Mouse (Mus musculus) kidney, embryonic 16.5 days (tissue): ENCODE results near the gene Crebl2. TPM values are rescaled to one million over a fixed set of nuclear protein-coding genes. Genes with fewer than 3 reads are reported as not detected.

Source experiments
- ATAC-seq: fragments of 200-750 bp; cut with Nextera tagmentation; 2 replicates; pipeline ENCODE4 v1.8.0; 2017; ENCODE audit warnings: moderate TSS enrichment; ENCODE audit not compliant: low FRiP score, low TSS enrichment
- H3K27ac ChIP-seq: fragments of 300-500 bp; sonication (generic); 2 replicates; pipeline ENCODE4 v1.5.1; 2014; ENCODE audit warnings: low read length
- H3K27me3 ChIP-seq: fragments of 300-500 bp; sonication (generic); 2 replicates; pipeline ENCODE4 v1.6.1; 2014; ENCODE audit warnings: low read length, control low read depth, mixed read lengths; ENCODE audit not compliant: insufficient read depth
- H3K36me3 ChIP-seq: fragments of 300-500 bp; sonication (generic); 2 replicates; pipeline ENCODE4 v1.6.1; 2014; ENCODE audit warnings: low read length, control low read depth, mixed read lengths; ENCODE audit not compliant: insufficient read depth
- H3K4me1 ChIP-seq: fragments of 300-500 bp; sonication (generic); 2 replicates; pipeline ENCODE4 v1.6.1; 2014; ENCODE audit warnings: low read length, control low read depth, mixed read lengths; ENCODE audit not compliant: insufficient read depth
- H3K4me2 ChIP-seq: fragments of 300-500 bp; sonication (generic); replicated peaks from 2 replicates; pipeline ENCODE4 v1.6.1; 2014; ENCODE audit warnings: low read depth, low read length
- H3K4me3 ChIP-seq: fragments of 300-500 bp; sonication (generic); 2 replicates; pipeline ENCODE4 v1.5.1; 2014; ENCODE audit warnings: mild to moderate bottlenecking, low read length
- H3K9ac ChIP-seq: fragments of 300-500 bp; sonication (generic); replicated peaks from 2 replicates; pipeline ENCODE4 v1.6.1; 2014; ENCODE audit warnings: low read length
- H3K9me3 ChIP-seq: fragments of 300-500 bp; sonication (generic); 2 replicates; pipeline ENCODE4 v1.6.1; 2016; ENCODE audit warnings: low read length, control low read depth
- WGBS: fragments of 180-500 bp; shearing (Covaris S2); extraction: QIAGEN DNeasy Blood & Tissue Kit; methylation state at CpG from one replicate; pipeline ENCODE4 v1.1.7; 2014; 5-methylcytosine and 5-hydroxymethylcytosine counted together
- polyA plus RNA-seq: library from polyadenylated mRNA; unstranded; fragments of >200 nt; fragmentation: Nextera tagmentation; extraction: Ambion mirVana; gene quantifications from 2 replicates; pipeline ENCODE4 v1.2.1, GENCODE M21; 2015

Crebl2 gene
- polyA plus RNA-seq: 2.8 TPM in 2 replicates

- H3K9me3 ChIP-seq: no peaks in the 10 kb centered on the region
- H3K27ac ChIP-seq: peak within 1 kb of the TSS; percentile 92
- peak; percentile 99 for ATAC-seq
- H3K9ac ChIP-seq: peak within 1 kb of the TSS; percentile 87
- WGBS: under 1% methylated on average over 56 of the region's 58 CpGs
- H3K4me1 ChIP-seq: peaks cover 14% of the 10 kb centered on the region; the same call in 1 of the 2 replicates
- H3K4me3 ChIP-seq: peak within 1 kb of the TSS; percentile 75
- peak within 1 kb of the TSS; percentile 86 for H3K4me2 ChIP-seq
- H3K27me3 ChIP-seq: no peaks in the 10 kb centered on the region
- no peaks in the 10 kb centered on the region for H3K36me3 ChIP-seq
Measured at GRCm38 (mm10) chr6:134829786-134830700, at the start of gene Crebl2. Gene Crebl2 (plus strand): TSS chr6:134830154.

GRCm38 (mm10) chr6:134781494-134781913, 48.5 kb upstream of the Crebl2 start:
- Histone ChIP-seq H3K27ac (no peak overlapping the region), H3K27me3 (no peaks in the 10 kb centered on the region), H3K4me2 (no peak overlapping the region), H3K4me3 (no peak overlapping the region), H3K36me3 (no peaks in the 10 kb centered on the region), H3K4me1 (no peaks in the 10 kb centered on the region), H3K9ac (no peak overlapping the region), H3K9me3 (no peaks in the 10 kb centered on the region)
- WGBS: 84% methylated on average over 7 of the region's 7 CpGs
- no peak; the same call in 1 of the 2 replicates for ATAC-seq

- no peaks in the 10 kb centered on the region for H3K9me3 ChIP-seq
- ATAC-seq: no peak
- WGBS: 91% methylated on average over 7 of the region's 7 CpGs
- no peak overlapping the region for H3K4me2 ChIP-seq
- H3K4me1 ChIP-seq: no peaks in the 10 kb centered on the region
- no peak overlapping the region for H3K27ac ChIP-seq
- H3K36me3 ChIP-seq: no peaks in the 10 kb centered on the region
- no peaks in the 10 kb centered on the region for H3K27me3 ChIP-seq
- H3K9ac ChIP-seq: no peak overlapping the region
- H3K4me3 ChIP-seq: no peak overlapping the region
Measured at GRCm38 (mm10) chr6:134782900-134783299, 47.1 kb upstream of the Crebl2 start.

- no peak for ATAC-seq
- Histone ChIP-seq H3K4me3 (no peak overlapping the region), H3K4me2 (no peak overlapping the region), H3K9me3 (no peaks in the 10 kb centered on the region), H3K4me1 (0 out of 2 replicates have a peak, but pooled peaks cover 9% of the 10 kb centered on the region), H3K9ac (no peak overlapping the region), H3K27me3 (no peaks in the 10 kb centered on the region), H3K27ac (no peak overlapping the region), H3K36me3 (no peaks in the 10 kb centered on the region)
- 58% methylated on average over 3 of the region's 3 CpGs for WGBS
Measured at GRCm38 (mm10) chr6:134786426-134786825, 43.5 kb upstream of the Crebl2 start.

GRCm38 (mm10) chr6:134789100-134789499, 40.9 kb upstream of the Crebl2 start:
- WGBS: 76% methylated on average over 6 of the region's 6 CpGs
- H3K36me3 ChIP-seq: no peaks in the 10 kb centered on the region
- H3K27me3 ChIP-seq: no peaks in the 10 kb centered on the region
- peaks cover 17% of the 10 kb centered on the region; the same call in 1 of the 2 replicates for H3K4me1 ChIP-seq
- no peak overlapping the region for H3K4me3 ChIP-seq
- no peak overlapping the region for H3K27ac ChIP-seq
- H3K9ac ChIP-seq: no peak overlapping the region
- no peak for ATAC-seq
- no peak overlapping the region for H3K4me2 ChIP-seq
- no peaks in the 10 kb centered on the region for H3K9me3 ChIP-seq

GRCm38 (mm10) chr6:134791251-134792118, 38.5 kb upstream of the Crebl2 start:
- ATAC-seq: peak; percentile 13; the same call in 1 of the 2 replicates
- H3K27ac ChIP-seq: peak overlapping the region; percentile 95
- H3K9ac ChIP-seq: peak overlapping the region; percentile 97
- H3K4me3 ChIP-seq: peak overlapping the region; percentile 81
- H3K36me3 ChIP-seq: no peaks in the 10 kb centered on the region
- under 1% methylated on average over 33 of the region's 46 CpGs for WGBS
- no peaks in the 10 kb centered on the region for H3K9me3 ChIP-seq
- no peaks in the 10 kb centered on the region for H3K27me3 ChIP-seq
- peaks cover 20% of the 10 kb centered on the region; the same call in 1 of the 2 replicates for H3K4me1 ChIP-seq
- peak overlapping the region; percentile 64 for H3K4me2 ChIP-seq

- Histone ChIP-seq H3K27me3 (no peaks in the 10 kb centered on the region), H3K36me3 (no peaks in the 10 kb centered on the region), H3K4me3 (peak within 1 kb of the TSS; percentile 81), H3K4me2 (peak within 1 kb of the TSS; percentile 64), H3K9me3 (no peaks in the 10 kb centered on the region), H3K4me1 (peaks cover 20% of the 10 kb centered on the region; the same call in 1 of the 2 replicates), H3K9ac (peak within 1 kb of the TSS; percentile 97), H3K27ac (peak within 1 kb of the TSS; percentile 95)
- WGBS: 1% methylated on average over 50 of the region's 108 CpGs
- peak; percentile 81 for ATAC-seq
Measured at GRCm38 (mm10) chr6:134792141-134793045, 37.6 kb upstream of the Crebl2 start, which contains the start of gene Dusp16. Gene Dusp16 (minus strand): TSS chr6:134792625.

GRCm38 (mm10) chr6:134793046-134793806, 36.7 kb upstream of the Crebl2 start:
- Histone ChIP-seq H3K9me3 (no peaks in the 10 kb centered on the region), H3K4me3 (peak overlapping the region; percentile 81), H3K27me3 (no peaks in the 10 kb centered on the region), H3K4me1 (peaks cover 20% of the 10 kb centered on the region; the same call in 1 of the 2 replicates), H3K27ac (peak overlapping the region; percentile 59), H3K9ac (peak overlapping the region; percentile 81), H3K36me3 (no peaks in the 10 kb centered on the region), H3K4me2 (peak overlapping the region; percentile 64)
- WGBS: 43% methylated on average over 21 of the region's 21 CpGs
- peak; percentile 2; the same call in 1 of the 2 replicates for ATAC-seq
